Mouse (Mus musculus): ENCODE data around the gene Pde6h.

- TF ChIP-seq E2F4 (IDR thresholded peaks at IDR 0.05; ENCODE audit: insufficient replicate concordance, low read depth, low read length) (no peak), USF1 (IDR thresholded peaks at IDR 0.05; ENCODE audit: low read depth, low read length) (no peak), MAZ (IDR thresholded peaks at IDR 0.05; ENCODE audit: low read depth, low read length) (no peak), BHLHE40 (IDR thresholded peaks at IDR 0.05; ENCODE audit: low read depth, low read length) (no peak), POLR2A (IDR thresholded peaks at IDR 0.05; ENCODE audit: low read depth, low read length) (no peak), MEF2A (IDR thresholded peaks at IDR 0.05; ENCODE audit: borderline replicate concordance, low read depth, low read length) (no peak), ZKSCAN1 (IDR thresholded peaks at IDR 0.05; ENCODE audit: borderline replicate concordance, low read depth, low read length) (no peak), MAX (IDR thresholded peaks at IDR 0.05; ENCODE audit: low read length) (no peak), CTCF (conservative IDR thresholded peaks at IDR 0.05 in 1 of 2, IDR thresholded peaks at IDR 0.05 in 1 of 2; ENCODE audit: low read depth in 2 of 2, low read length in 2 of 2) (no peak), EP300 (IDR thresholded peaks at IDR 0.05; ENCODE audit: low read length) (no peak), ETS1 (conservative IDR thresholded peaks at IDR 0.05; ENCODE audit: low read depth, low read length) (no peak), POLR2AphosphoS2 (IDR thresholded peaks at IDR 0.05; ENCODE audit: low read depth, low read length) (no peak)
These were observed 58.9 kb downstream of the Pde6h start for GRCm38 (mm10) chr6:136982581-136982980.
